Mouse (Mus musculus) WW6 (cell line): ENCODE measurements around the gene Stoml3.

Experiments
- DNase-seq: peaks from one replicate; pipeline ENCODE4 v3.0.0-alpha.2; 2013; ENCODE audit warnings: low read depth, low spot score

Stoml3 gene

DNA sequence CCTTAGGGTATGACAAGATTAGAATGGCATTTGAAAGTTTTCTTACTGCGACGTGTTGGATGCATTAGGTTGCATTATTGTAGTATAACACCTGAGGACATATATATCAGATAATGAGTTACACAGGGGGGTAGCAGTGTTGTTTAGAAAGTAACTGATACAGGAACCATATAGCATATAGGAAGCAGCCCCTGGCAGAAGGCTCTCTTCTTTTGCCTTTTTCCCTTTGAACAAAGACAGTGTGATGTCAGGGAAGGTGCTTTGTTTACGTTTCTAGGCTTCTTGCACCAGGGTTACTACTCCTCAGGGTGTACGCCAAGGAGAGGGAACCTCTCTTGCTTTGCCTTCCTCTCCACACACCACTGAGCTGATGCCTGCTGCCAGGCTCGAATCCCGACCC is at the start of gene Stoml3:
Stoml3 (plus strand) TSS at position 301 of the 400 bp plus-strand sequence.
- no peak for DNase-seq

DNA sequence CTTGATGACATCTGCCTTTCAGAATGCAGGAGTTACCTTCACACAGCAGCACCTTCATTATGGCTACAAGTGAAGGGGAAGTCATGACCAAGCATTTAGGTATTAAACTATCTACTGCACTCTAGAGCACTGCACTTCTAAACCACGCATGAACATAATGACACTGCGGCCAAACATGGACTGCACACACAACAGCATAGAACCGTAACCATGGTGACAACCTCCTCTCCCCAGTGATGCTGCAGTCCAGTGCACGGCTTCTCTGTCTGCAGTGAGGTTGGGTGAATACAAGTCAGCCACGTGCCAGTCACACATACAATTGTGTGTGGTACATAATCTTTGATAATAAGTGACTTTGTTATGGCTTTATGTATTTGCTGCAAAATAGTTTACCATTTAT is 42.9 kb upstream of the Stoml3 start:
- DNase-seq = no peak

DNA sequence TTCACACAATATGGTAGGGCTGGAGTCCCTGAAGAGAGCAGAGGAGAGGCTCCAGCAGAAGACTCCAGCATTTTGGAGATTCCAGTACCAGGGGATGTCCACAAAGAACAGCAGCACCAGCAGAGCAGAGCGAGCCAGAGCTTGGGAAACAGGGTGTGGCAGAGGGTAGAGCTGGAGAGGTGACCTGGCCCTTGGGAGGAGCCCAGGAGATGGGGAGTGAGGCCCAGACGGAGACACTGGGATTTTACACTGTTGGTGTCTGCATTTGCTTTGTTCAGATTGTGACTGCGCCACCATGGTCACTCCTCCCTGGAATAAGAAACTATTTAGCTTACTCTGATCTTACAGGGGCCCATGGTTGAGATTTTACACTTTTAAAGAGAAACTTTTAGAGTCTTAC is 41.7 kb upstream of the Stoml3 start:
- no peak for DNase-seq

DNA sequence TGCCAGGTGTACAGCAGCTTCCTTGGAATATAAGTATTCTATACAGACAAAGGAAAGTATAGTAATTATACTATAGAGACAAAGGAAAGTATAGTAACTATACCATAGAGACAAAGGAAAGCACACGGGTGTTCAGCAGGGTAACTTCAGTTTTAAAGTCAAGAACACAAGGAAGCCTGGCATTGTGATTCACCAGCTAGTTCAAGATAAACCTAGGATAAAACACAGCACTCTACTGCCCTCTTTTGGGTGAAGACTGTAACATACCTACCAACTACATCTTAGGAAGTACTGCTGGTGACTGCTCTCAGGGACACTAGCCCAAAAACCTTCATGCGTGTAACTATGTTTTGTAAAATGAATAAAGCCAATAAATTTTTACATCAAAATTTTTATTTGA is 40.2 kb upstream of the Stoml3 start:
- peak; percentile 36 for DNase-seq

DNA sequence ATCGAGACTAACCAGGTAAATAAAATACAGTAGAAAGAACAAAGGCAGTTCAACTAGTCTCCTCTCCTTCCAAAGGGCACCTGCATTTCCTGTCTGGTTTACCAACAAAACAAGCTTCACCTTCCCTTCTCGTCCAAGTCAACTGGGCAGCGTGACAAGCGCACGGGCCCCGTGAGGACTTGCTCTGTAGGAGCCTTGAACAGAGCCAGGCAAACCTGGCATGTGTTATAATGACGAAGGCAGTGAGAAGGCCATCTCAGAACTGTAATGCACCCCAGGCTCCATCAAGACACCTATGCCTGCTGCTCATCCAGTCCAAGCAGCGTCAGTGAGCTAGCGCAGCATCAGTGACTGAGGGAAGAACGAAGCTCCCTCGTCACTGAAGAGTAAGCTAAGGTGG is 37.8 kb upstream of the Stoml3 start:
- no peak for DNase-seq

DNA sequence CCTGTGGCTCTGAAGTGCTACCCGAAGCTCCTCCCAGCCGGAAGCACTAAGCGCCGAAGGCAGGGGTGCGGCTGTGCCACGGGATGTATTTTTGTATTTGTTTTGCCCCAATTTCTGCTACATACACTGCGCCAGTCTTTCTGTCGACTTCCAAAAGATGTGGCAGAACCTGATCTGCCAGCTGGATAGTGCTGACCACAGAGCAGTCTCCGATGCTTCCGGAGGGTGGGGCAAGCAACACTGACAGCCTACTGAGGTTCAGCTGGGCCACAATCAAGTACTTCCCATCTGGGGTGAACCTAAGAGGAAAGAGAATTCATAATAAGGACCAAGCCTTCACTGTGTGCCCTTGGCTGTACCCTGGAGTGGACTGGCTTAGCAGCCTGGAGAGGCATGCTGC is 36.1 kb upstream of the Stoml3 start:
- DNase-seq = no peak

DNA sequence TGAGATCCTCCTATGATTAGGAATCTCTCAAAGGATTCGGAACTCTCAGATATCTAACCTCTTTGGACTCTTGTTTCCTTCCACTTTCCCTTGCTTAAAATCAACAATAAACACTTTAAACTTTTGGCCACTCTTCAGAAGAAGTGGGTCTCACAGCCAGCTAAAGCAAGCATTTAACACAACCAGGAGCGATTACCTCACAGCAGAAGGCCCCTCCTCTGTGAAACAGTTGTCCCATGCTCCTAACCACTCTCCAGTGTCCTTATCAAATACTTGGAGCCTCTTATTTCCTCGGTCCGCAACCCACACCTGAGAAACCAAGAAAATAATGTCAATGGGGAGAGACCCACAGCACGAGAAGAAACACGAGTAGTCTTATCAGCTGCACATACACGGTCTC is 35.1 kb upstream of the Stoml3 start:
- no peak for DNase-seq

DNA sequence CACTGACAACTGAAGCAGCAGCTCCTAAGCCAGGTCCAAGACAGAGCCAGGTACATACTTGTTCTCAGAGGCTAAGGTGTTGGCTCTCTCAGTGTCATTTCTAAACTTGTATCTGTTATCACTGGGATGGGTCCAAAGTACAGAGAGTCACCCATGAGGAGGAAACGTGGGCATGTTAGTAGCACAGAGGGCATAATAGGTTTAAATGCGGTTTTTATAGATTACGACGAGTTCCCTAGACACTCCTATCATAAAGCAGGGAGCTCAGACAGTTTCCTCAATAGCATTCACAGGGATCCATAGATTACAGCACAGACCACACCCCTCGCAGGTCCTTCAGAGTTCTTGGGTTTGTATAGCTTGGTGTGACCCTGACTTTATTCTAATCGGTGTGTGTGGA is 34.4 kb upstream of the Stoml3 start:
- DNase-seq = no peak

DNA sequence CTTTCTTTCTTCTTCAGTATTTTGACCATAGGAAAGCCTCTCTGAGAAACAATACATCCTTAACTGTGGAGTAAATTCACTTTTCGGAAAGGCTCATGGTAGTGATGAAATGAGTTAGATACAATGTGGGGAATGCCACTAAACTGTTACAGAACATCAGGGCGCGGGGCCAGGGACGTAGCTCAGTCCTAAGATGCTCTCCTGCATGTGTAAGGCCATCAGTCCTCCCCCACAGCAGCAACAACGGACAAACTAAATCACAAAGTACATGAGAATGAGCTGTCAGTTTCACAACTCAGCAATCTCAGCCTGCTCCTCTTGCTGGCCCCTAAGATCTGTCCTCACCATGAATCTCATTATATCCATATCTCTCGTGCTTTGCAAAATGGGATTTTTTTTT is 33.9 kb upstream of the Stoml3 start:
- no peak for DNase-seq

DNA sequence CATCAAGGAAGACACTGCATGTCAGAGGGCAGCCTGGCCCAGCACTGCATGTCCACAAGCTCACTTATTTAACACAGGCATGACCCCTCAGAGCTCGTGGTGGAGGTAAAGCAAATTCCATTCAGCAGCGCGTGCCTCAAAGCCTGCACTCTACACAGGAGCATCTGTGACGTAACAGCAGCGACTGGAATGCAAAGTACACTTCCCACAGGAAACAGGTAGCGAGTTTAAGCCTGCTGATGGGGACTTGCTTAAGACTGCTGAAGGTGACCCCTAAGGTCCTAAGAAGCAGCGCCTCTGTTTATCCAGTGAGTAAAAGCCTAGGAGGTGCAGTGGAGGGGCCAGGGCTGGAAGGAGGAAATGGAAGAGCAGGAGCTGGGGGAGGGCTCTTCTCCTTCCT is 33.5 kb upstream of the Stoml3 start:
- no peak for DNase-seq

DNA sequence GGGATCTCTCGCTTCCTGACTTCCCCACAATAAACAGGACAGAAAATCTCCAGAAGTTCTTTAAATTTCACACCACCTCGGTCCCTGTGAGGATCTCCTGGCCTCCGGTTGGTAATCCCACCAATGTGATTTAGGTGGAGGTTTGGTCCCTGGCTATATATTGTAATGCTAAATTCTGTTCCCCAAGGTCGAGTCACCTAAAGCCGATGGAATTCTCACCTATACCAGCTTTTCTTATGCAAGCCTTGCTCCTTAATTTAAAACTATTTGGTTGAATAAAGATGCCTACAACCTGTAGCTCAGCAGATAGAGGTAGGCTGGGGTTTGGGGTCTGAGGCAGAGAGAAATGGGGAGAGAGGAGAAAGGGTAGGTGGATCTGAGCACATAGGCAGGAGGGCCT is 30.7 kb upstream of the Stoml3 start:
- no peak for DNase-seq

DNA sequence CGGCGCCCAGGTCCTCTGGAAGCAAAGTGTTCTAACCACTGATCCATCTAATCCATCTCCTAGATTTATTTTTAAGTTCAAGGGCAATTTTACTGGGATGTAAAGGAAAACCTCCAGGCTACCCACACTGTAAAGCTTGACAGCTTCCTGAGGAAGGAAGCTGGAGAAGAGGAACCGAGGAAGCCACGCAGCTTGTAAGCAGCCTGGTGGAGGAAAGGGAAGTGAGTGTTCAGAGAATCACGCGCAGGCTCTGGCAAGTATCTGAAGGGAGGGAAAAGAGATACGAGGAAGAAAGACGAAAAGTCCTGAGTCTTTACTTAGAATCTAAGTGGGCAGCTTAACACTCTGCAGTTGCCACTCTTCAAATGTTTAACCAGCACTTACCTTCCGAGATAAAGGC is 28.3 kb upstream of the Stoml3 start:
- DNase-seq = no peak

DNA sequence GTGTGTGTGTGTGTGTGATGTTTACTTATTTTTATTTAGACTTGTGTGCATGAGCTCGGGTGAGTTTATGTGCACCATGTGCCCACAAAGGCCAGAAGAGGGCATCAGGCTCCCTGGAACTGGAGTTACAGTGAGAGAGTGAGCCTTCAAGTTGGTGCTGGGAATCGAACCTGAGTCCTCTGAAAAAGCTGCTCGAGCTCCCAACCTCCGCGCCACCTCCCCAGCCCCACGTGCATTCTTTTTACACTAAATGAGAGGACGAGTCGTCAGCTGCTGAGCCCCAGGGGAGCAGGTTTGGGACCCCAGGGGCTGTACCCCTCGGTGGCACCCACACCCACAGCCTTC is 25.8 kb upstream of the Stoml3 start:
- DNase-seq = peak; percentile 52

DNA sequence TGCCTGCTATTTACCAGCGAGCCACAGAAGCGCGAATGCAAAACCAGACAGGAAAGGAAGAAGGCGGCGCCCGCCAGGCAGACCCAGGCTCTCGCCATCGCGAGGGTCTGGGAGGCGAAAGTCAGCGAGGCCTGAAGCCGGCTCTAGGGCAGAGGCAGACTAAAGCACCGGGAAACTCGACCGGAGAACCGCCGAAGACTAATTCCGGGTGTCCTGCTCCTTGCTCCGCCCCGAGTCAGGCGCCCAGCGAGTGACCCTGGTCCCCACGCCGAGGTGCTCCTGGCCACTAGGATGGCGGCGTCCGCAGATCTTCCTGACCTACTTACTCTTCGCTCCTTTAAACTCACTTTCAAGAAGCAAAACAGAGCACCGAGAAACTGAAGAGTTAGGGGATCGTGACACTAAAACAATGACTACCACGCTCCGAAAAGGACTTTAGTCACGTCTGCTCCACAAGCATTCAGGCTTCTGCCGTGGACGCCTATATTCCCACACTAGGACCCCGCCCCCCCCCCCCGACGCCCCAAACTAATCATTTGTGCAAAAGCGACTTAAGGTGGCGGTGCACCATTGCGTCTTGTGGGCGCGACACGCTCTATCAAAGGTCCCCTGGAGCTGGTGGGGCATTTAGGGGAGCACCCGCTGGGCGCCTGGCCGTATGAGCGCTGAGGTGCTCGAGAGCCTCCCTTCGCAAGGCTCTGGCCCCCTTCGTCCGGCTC is 25.2 kb upstream of the Stoml3 start, which contains the start of the genes Nhlrc3 and Proser1:
Nhlrc3 (minus strand) TSS at position 287 of the 719 bp plus-strand sequence.
Proser1 (plus strand) TSS at position 621 of the 719 bp plus-strand sequence.
- peak; percentile 63 for DNase-seq

DNA sequence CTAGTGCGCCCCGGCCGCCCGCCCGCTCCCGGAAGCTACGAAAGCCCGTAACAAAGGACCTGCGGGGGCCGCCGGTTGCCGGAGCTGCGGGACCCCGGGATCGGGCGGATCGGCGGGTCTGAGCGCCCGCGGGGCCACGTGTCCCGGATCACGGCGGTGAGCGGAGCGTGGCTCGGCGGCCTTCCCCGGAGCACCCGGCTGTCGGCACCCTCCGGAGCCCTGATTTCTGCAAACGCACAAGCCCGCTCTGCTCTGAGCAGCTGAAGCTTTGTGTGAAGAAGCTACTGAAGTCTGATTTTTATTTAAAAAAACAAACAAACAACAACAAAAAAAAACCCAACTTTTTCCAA is 24.7 kb upstream of the Stoml3 start:
- DNase-seq = no peak

DNA sequence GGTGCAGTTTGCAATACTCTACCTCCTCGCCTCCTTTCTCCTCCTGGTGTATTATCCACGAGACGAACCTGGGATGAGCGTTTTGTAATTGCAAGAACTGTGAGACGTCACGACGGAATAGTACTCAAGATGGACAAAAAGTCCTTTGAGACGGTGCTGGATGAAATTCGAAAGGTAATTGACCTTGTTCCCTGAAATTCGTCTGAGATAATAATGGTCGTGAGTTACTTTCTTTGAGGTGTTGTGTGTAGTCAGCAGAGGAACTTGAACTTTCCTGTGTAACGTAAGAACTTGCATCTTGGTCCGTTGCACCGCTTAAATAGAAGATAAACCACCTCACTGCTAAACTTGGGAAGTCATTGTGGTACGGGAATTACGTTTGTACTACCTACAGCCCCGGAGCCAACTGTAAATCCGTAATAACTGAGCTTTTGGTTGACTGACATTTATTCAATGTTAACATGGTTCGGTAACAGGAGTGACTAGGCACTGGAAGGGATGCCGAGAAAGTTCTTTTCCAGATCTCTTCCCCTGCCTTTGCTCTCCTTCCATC is 24.2 kb upstream of the Stoml3 start:
- no peak for DNase-seq

DNA sequence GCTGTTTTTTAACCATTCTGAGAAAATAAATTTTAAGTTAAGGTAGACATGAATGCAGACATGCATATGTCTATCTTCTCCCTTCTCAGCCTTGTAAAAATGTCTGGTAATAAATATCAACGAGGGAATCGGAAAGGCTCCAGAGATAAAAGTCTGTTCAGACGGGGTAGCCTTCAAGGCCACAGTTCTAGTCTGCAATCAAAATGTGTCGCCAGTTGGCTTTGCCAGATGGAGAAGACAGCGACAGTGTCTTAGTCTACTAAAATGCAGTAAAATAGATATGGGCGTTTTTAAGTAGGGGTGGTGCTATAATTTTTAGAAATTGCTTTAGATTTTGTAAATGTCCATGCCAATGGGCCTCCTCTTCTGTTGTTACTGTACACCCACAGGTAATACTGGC is 23.1 kb upstream of the Stoml3 start:
- no peak for DNase-seq

DNA sequence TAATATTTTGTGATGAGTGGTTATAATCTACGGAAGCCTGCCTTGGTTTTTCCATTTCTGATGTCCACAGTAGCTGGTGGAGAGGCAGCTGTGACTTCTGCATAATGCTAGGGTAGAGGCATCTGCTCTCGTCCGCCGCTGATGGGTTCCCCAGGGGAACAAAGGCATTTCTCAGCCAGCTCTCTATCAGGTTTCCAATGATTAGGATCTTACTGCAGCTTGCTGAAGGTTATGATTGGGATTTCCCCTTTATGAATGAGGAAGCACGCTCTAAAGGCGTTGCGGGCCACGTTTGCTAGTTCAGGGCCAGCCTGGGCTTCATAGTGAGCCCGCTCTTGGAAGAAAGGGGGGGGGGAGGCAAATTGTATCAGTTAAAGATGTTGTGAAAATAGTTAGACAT is 22.0 kb upstream of the Stoml3 start:
- no peak for DNase-seq

DNA sequence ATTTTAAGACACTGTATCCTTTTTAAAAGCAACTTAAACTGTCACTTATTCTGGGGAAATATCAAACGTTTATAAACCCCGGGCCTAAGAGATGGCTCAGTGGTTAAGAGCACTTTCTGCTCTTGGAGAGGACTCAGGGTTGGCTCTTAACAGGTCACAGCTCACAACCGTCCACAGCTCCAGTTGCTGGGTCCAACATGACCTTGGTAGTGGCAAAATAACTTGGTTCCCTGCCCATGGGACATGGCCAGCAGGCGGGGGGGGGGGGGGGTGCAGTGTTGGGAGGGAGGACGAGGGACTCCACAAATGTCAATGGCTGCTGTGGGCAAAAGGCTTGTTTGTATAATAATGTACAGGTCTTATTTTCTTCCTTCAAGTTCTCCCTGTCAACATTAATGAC is 21.1 kb upstream of the Stoml3 start:
- no peak for DNase-seq

DNA sequence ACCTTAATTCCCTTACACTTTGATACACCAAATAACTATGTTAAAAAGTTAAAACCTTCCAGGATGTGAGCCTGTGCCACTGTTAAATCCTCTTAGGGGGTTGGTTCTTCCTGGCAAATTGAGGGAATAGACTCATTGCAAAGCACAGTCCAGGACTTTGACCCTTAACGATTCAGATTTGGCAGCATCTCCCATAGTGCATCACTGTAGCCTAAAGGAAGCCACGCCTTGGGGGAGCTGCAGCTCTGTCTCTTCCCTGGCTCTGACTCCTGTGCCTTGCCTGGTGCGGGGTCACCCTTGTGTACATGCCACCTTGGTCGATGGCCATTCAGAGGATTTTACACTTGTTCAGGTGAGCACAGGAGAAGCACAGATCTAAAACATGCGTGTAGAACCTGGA is 18.8 kb upstream of the Stoml3 start:
- no peak for DNase-seq

DNA sequence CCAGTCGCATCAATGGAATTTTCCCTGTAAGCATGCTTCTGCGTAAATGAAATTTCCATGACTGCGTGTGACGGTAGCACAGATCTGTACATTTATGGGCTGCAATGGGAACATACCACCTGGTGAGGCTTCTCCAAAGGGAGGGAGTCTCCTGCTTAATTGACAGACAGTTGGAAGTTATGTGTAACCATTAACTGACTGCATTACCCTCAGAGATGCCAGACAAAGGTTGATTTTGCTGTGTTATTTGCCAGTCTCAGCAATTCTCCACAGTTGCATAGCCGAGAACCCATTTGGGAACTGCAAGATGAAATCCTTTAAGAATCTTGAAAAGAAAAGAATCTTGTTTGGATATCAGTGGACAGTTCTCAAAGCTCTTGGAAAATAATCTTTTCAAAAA is 16.4 kb upstream of the Stoml3 start:
- DNase-seq = no peak

DNA sequence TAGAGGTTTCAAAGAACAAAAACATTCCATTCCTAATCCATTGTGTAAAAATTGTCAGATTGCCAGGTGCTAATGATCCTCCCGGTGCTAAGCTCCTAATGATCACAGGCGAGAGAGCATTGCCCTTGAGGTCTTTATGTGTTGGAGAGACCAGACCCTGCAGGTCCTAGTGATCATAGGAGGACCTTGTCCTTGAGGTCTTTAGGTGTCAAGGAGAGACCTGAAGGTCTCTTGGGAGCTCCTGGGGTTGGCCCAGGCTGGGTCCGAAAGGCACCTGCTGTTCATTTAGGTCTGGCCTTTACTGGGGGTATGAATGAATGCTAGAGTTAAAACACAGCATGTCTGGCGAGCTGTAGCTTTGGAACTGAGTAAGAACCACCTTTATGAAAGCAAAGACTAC is 14.3 kb upstream of the Stoml3 start:
- no peak for DNase-seq

DNA sequence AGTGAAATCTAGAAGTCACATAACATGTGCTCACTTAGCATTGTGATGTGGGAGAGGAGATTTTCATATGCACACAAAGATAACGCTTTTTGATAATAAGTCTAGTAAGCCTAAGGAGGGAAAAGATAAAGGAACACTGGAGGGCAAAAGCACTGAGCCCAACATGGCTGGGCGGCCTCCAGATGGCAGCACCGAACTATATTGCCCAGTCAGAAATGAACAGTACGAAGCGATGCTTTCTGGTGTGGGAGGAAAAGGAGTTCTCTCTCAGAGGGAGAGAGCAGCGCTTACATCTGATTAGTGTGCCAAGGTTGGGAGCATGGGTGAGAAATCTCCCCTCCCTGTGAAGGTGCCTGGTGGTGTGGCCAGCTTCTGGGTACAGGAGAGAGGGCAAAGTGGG is 12.6 kb upstream of the Stoml3 start:
- DNase-seq = no peak

DNA sequence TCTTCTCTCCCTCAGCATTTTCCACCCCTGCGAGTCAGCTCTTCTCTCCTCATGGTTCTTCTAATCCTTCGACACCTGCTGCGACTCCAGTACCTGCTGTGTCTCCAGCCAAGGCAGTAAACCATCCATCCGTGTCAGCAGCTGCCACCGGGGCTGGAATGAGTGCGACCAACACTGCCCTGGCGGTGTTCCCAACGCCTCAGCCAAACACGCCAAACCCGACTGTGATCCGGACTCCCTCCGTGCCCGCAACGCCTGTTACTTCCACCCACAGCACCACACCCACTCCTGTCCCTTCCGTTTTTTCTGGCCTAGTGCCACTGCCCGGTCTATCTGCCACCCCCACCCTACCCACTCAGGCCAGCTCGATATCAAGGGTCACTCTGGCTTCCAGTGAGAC is 11.0 kb upstream of the Stoml3 start:
- DNase-seq = no peak
